Mouse (Mus musculus) thymus, adult 2 months (tissue): ENCODE results near the gene Crybg1.

Experiments
- CTCF ChIP-seq: fragments of 200-500 bp; IDR thresholded peaks from 2 replicates; pipeline ENCODE4 v1.5.1; 2012; ENCODE audit warnings: mild to moderate bottlenecking, control low read depth, low read length, moderate library complexity, borderline replicate concordance; ENCODE audit not compliant: control insufficient read depth, poor library complexity, insufficient read depth; ENCODE audit errors: extremely low read depth
- POLR2A ChIP-seq: fragments of 200-500 bp; IDR thresholded peaks from 2 replicates; pipeline ENCODE4 v1.6.1; 2012; ENCODE audit warnings: mild to moderate bottlenecking, low read length, control low read depth, moderate library complexity; ENCODE audit not compliant: control insufficient read depth, poor library complexity, insufficient read depth; ENCODE audit errors: extremely low read depth

- peak; percentile 83; the same call in 1 of the 2 replicates for TF ChIP-seq CTCF
- no peak for TF ChIP-seq POLR2A
Measured at GRCm38 (mm10) chr10:43918696-43919608, 229.7 kb downstream of the Crybg1 start.
